16 mouse cellular contexts compared by ENCODE assay signal in genomic region chr1:187051296-187051695, GRCm38 (mm10).
"Had no signal": no experiment of that assay in that cellular context is flagged by ENCODE, and none has a peak within 500 bp of the region (broad histone marks: within the 10 kb centered on the region; RNA-seq: fewer than 3 reads in every experiment).

No protein-coding gene starts in this region.

- H3K27me3 ChIP-seq: lung, embryonic 15.5 days; megakaryocyte, embryonic 14.5 days; midbrain, embryonic 13.5 days; midbrain, embryonic 15.5 days; neural tube, embryonic 12.5 days; stomach, embryonic 15.5 days had no signal

- H3K4me3 ChIP-seq: lung, embryonic 15.5 days; megakaryocyte, embryonic 14.5 days; midbrain, embryonic 13.5 days; midbrain, embryonic 15.5 days; neural tube, embryonic 12.5 days; stomach, embryonic 15.5 days had no signal

- H3K4me1 ChIP-seq: megakaryocyte, embryonic 14.5 days; midbrain, embryonic 13.5 days; midbrain, embryonic 15.5 days; neural tube, embryonic 12.5 days; stomach, embryonic 15.5 days had no signal

- H3K9me3 ChIP-seq: lung, embryonic 15.5 days; midbrain, embryonic 13.5 days; midbrain, embryonic 15.5 days; neural tube, embryonic 12.5 days; stomach, embryonic 15.5 days had no signal

- ATAC-seq: lung, postnatal 0 days; midbrain, embryonic 13.5 days; midbrain, embryonic 15.5 days had no signal

- H3K27ac ChIP-seq: lung, embryonic 15.5 days; macrophage; midbrain, embryonic 13.5 days; midbrain, embryonic 15.5 days; neural tube, embryonic 12.5 days; stomach, embryonic 15.5 days; stomach, postnatal 0 days had no signal

- DNase-seq: lung, postnatal 14 days; lung, postnatal 36 days; right cerebral cortex, postnatal 14 days; thymus, adult 2 months; thymus, postnatal 25 days; thymus, postnatal 4 days had no signal

- H3K4me2 ChIP-seq: lung, embryonic 15.5 days; midbrain, embryonic 11.5 days; midbrain, embryonic 13.5 days; midbrain, embryonic 15.5 days; neural tube, embryonic 12.5 days; stomach, embryonic 15.5 days had no signal

- H3K36me3 ChIP-seq: lung, embryonic 15.5 days; midbrain, embryonic 13.5 days; midbrain, embryonic 15.5 days; neural tube, embryonic 12.5 days; stomach, embryonic 15.5 days had no signal

- H3K9ac ChIP-seq: lung, embryonic 15.5 days; midbrain, embryonic 13.5 days; midbrain, embryonic 15.5 days; neural tube, embryonic 12.5 days; stomach, embryonic 15.5 days had no signal
